In the genomic region with DNA sequence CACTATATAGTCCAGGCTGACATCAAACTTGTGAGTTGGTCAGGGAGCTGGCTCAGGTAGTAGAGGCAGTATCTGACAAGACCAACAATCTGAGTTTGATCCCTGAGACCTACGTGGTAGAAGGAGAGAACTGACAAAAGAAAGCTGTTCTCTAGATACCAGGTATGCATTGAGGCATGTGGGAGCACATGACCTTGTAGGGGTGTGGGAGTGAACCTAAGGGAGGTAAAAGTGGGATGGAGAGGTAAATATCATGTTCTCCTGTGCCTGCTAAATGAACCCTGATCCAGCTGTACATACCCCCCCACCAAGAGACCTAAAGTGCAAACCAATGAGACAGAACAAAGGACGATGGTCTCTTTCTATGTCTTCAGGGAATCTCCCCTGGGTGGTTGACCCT, we compare ENCODE assay signal across 33 mouse cellular contexts.
"Had no signal": no experiment of that assay in that cellular context is flagged by ENCODE, and none has a peak within 500 bp of the region (broad histone marks: within the 10 kb centered on the region; RNA-seq: fewer than 3 reads in every experiment).

No protein-coding gene starts in this region.

- H3K36me3 ChIP-seq: limb, embryonic 10.5 days; limb, embryonic 12.5 days; limb, embryonic 13.5 days; limb, embryonic 15.5 days; liver, embryonic 12.5 days; liver, embryonic 13.5 days; liver, embryonic 15.5 days; lung, embryonic 15.5 days; midbrain, embryonic 10.5 days; midbrain, embryonic 12.5 days; midbrain, embryonic 13.5 days; midbrain, embryonic 15.5 days; neural tube, embryonic 12.5 days; neural tube, embryonic 13.5 days had no signal

- H3K9ac ChIP-seq: limb, embryonic 12.5 days; limb, embryonic 13.5 days; limb, embryonic 15.5 days; liver, embryonic 12.5 days; liver, embryonic 13.5 days; liver, embryonic 14.5 days; liver, embryonic 15.5 days; liver, postnatal 0 days; lung, embryonic 14.5 days; lung, embryonic 15.5 days; midbrain, embryonic 12.5 days; midbrain, embryonic 13.5 days; midbrain, embryonic 15.5 days; neural tube, embryonic 12.5 days; neural tube, embryonic 13.5 days had no signal

- DNase-seq: left cerebral cortex, postnatal 4 days; liver; liver, embryonic 13.5 days; liver, postnatal 0 days; lung, adult 18-20 months; lung, adult 2 months; lung, embryonic 14.5 days; lung, postnatal 10 days; lung, postnatal 14 days; lung, postnatal 36 days; lung, postnatal 4 days; midbrain, embryonic 14.5 days had no signal

- H3K9me3 ChIP-seq: limb, embryonic 10.5 days; limb, embryonic 12.5 days; limb, embryonic 13.5 days; limb, embryonic 15.5 days; liver, embryonic 12.5 days; liver, embryonic 13.5 days; liver, embryonic 15.5 days; lung, embryonic 15.5 days; megakaryocyte, embryonic 14.5 days; midbrain, embryonic 10.5 days; midbrain, embryonic 12.5 days; midbrain, embryonic 13.5 days; midbrain, embryonic 15.5 days; neural tube, embryonic 12.5 days; neural tube, embryonic 13.5 days had no signal

- H3K27me3 ChIP-seq: limb, embryonic 12.5 days; limb, embryonic 13.5 days; limb, embryonic 15.5 days; liver, embryonic 12.5 days; liver, embryonic 13.5 days; liver, embryonic 15.5 days; lung, embryonic 15.5 days; megakaryocyte, embryonic 14.5 days; midbrain, embryonic 12.5 days; midbrain, embryonic 13.5 days; midbrain, embryonic 15.5 days; neural tube, embryonic 12.5 days; neural tube, embryonic 13.5 days had no signal

- H3K4me1 ChIP-seq: limb, embryonic 10.5 days; limb, embryonic 12.5 days; limb, embryonic 13.5 days; limb, embryonic 15.5 days; liver, embryonic 12.5 days; liver, embryonic 13.5 days; liver, embryonic 15.5 days; lung, embryonic 15.5 days; megakaryocyte, embryonic 14.5 days; midbrain, embryonic 10.5 days; midbrain, embryonic 12.5 days; midbrain, embryonic 13.5 days; midbrain, embryonic 15.5 days; neural tube, embryonic 12.5 days; neural tube, embryonic 13.5 days had no signal

- ATAC-seq: liver, embryonic 12.5 days; liver, postnatal 0 days; lung, postnatal 0 days; midbrain, embryonic 13.5 days; midbrain, embryonic 15.5 days; midbrain, embryonic 16.5 days had no signal

- H3K4me3 ChIP-seq: limb, embryonic 10.5 days; limb, embryonic 12.5 days; limb, embryonic 13.5 days; limb, embryonic 15.5 days; liver, embryonic 12.5 days; liver, embryonic 13.5 days; liver, embryonic 15.5 days; lung, embryonic 15.5 days; megakaryocyte, embryonic 14.5 days; midbrain, embryonic 10.5 days; midbrain, embryonic 12.5 days; midbrain, embryonic 13.5 days; midbrain, embryonic 15.5 days; myocyte; neural tube, embryonic 12.5 days; neural tube, embryonic 13.5 days had no signal

- H3K4me2 ChIP-seq: limb, embryonic 12.5 days; limb, embryonic 13.5 days; limb, embryonic 15.5 days; liver, embryonic 11.5 days; liver, embryonic 12.5 days; liver, embryonic 13.5 days; liver, embryonic 15.5 days; lung, embryonic 14.5 days; lung, embryonic 15.5 days; midbrain, embryonic 11.5 days; midbrain, embryonic 12.5 days; midbrain, embryonic 13.5 days; midbrain, embryonic 15.5 days; neural tube, embryonic 12.5 days; neural tube, embryonic 13.5 days had no signal

- H3K27ac ChIP-seq: limb, embryonic 10.5 days; limb, embryonic 12.5 days; limb, embryonic 13.5 days; limb, embryonic 15.5 days; liver, embryonic 12.5 days; liver, embryonic 13.5 days; liver, embryonic 14.5 days; liver, embryonic 15.5 days; lung, embryonic 15.5 days; macrophage; midbrain, embryonic 10.5 days; midbrain, embryonic 12.5 days; midbrain, embryonic 13.5 days; midbrain, embryonic 15.5 days; neural tube, embryonic 12.5 days; neural tube, embryonic 13.5 days had no signal
